In the genomic region with DNA sequence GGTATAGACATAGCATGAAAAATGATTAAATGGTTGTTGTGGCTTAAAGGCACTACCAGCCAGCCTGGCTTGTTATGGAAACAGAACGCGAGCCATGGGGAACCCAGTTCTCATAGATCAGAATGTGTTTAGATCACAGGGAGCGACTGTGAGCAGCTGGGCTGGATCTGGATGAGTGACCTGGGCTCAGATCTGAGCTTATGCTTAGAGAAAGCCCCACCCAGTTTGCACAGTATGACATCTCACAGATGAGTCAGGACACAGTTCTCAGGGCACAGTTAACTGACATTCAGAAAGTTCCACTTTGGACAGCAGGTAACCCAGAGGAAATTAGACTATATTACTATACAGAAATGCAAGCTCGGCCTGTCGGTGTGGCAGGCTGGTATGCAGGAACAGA, we compare ENCODE assay signal across 25 mouse cellular contexts.
DNase-seq lines count a peak whose midpoint lies in the region; ATAC-seq and TF ChIP-seq lines count a peak whose summit lies in the region.
"Had no signal": no experiment of that assay in that cellular context is flagged by ENCODE, and none has a peak within 500 bp of the region (broad histone marks: within the 10 kb centered on the region; RNA-seq: fewer than 3 reads in every experiment).

No protein-coding gene starts in this region.

- no peak overlapping the region for H3K9ac ChIP-seq in embryonic facial prominence, embryonic 14.5 days (ENCODE audit: low read depth, low read length)
- no peak overlapping the region for H3K9ac ChIP-seq in heart, embryonic 14.5 days (ENCODE audit: low read length)
- H3K9ac ChIP-seq in hindbrain, postnatal 0 days (replicated peaks; ENCODE audit: low read length): no peak overlapping the region
- H3K9ac ChIP-seq in hindbrain, embryonic 16.5 days (ENCODE audit: low read depth, low read length): no peak overlapping the region
- H3K9ac ChIP-seq: embryonic facial prominence, embryonic 13.5 days; forebrain, embryonic 13.5 days; hindbrain, embryonic 12.5 days; hindbrain, embryonic 15.5 days had no signal

- no peak overlapping the region for H3K4me2 ChIP-seq in embryonic facial prominence, embryonic 14.5 days (ENCODE audit: low read depth, low read length)
- no peak overlapping the region for H3K4me2 ChIP-seq in heart, embryonic 14.5 days (ENCODE audit: low read length)
- no peak overlapping the region for H3K4me2 ChIP-seq in hindbrain, postnatal 0 days (ENCODE audit: low read depth, low read length)
- no peak overlapping the region for H3K4me2 ChIP-seq in hindbrain, embryonic 16.5 days (ENCODE audit: low read length)
- H3K4me2 ChIP-seq: embryonic facial prominence, embryonic 13.5 days; forebrain, embryonic 13.5 days; hindbrain, embryonic 12.5 days; hindbrain, embryonic 15.5 days had no signal

- H3K27me3 ChIP-seq in embryonic facial prominence, embryonic 14.5 days (replicated peaks; ENCODE audit: control insufficient read depth, insufficient read depth, low read length): no peaks in the 10 kb centered on the region
- no peaks in the 10 kb centered on the region for H3K27me3 ChIP-seq in embryonic facial prominence, embryonic 10.5 days (replicated peaks; ENCODE audit: low read depth, poor library complexity, severe bottlenecking)
- 0 out of 2 replicates have a peak, but pooled peaks cover 5% of the 10 kb centered on the region for H3K27me3 ChIP-seq in heart, embryonic 14.5 days (ENCODE audit: control insufficient read depth, insufficient read depth, low read length)
- no peaks in the 10 kb centered on the region for H3K27me3 ChIP-seq in hindbrain, postnatal 0 days (ENCODE audit: insufficient read depth, low read length)
- no peaks in the 10 kb centered on the region for H3K27me3 ChIP-seq in hindbrain, embryonic 16.5 days (replicated peaks; ENCODE audit: control insufficient read depth, insufficient read depth, low read length)
- H3K27me3 ChIP-seq: embryonic facial prominence, embryonic 13.5 days; forebrain, embryonic 13.5 days; hindbrain, embryonic 12.5 days; hindbrain, embryonic 15.5 days had no signal

- peak; percentile 37 for DNase-seq in embryonic facial prominence, embryonic 14.5 days (ENCODE audit: low spot score)
- DNase-seq in embryonic facial prominence, embryonic 10.5 days (ENCODE audit: low spot score): no peak
- no peak for DNase-seq in heart, postnatal 25 days (ENCODE audit: low spot score)
- no peak for DNase-seq in hindbrain, postnatal 0 days (ENCODE audit: low spot score)
- peak; percentile 81 for DNase-seq in R1 (ENCODE audit: low read depth, low spot score)
- no peak for DNase-seq in spleen, postnatal 36 days (ENCODE audit: low spot score in 2 of 2)
- DNase-seq: adrenal gland, adult 2 months; adrenal gland, postnatal 14 days; cerebellum, adult 11 months; cerebellum, adult 2 months; cerebellum, adult 9-11 months; cerebellum, postnatal 25 days; gastrocnemius, postnatal 10 days; gastrocnemius, postnatal 36 days; kidney, adult 18-20 months had no signal

- ATAC-seq in embryonic facial prominence, embryonic 14.5 days (ENCODE audit: low read depth): no peak
- peak; percentile 4; the same call in 1 of the 2 replicates for ATAC-seq in heart, embryonic 14.5 days (ENCODE audit: insufficient number of reproducible peaks, insufficient read depth, low FRiP score, low read depth)
- 0 out of 2 replicates have a peak, but pooled peaks have one; percentile 27 for ATAC-seq in hindbrain, postnatal 0 days
- ATAC-seq in hindbrain, embryonic 16.5 days: no peak
- ATAC-seq: forebrain, embryonic 13.5 days; forebrain, embryonic 16.5 days; inflammation-experienced regulatory T-cells, adult 6 months; intestine, embryonic 16.5 days had no signal

- no peak for TF ChIP-seq CTCF in hindbrain, postnatal 0 days (IDR thresholded peaks at IDR 0.05; ENCODE audit: low read depth)

- 0 out of 2 replicates have a peak, but pooled peaks cover 3% of the 10 kb centered on the region for H3K4me1 ChIP-seq in embryonic facial prominence, embryonic 14.5 days (ENCODE audit: control insufficient read depth, insufficient read depth, low read length)
- H3K4me1 ChIP-seq in embryonic facial prominence, embryonic 10.5 days: peaks cover 16% of the 10 kb centered on the region
- H3K4me1 ChIP-seq in heart, embryonic 14.5 days (ENCODE audit: control insufficient read depth in 2 of 2, insufficient read depth in 2 of 2, low read length in 2 of 2): peaks cover 0 to 5% of the 10 kb centered on the region in 2 experiments; a peak in 1 of 4 replicates
- H3K4me1 ChIP-seq in hindbrain, postnatal 0 days (ENCODE audit: insufficient read depth, low read length): no peaks in the 10 kb centered on the region
- H3K4me1 ChIP-seq in hindbrain, embryonic 16.5 days (ENCODE audit: control insufficient read depth, insufficient read depth, low read depth, low read length): no peaks in the 10 kb centered on the region
- H3K4me1 ChIP-seq: forebrain, embryonic 13.5 days; hindbrain, embryonic 12.5 days; hindbrain, embryonic 15.5 days had no signal

- no peaks in the 10 kb centered on the region for H3K36me3 ChIP-seq in embryonic facial prominence, embryonic 14.5 days (ENCODE audit: control insufficient read depth, insufficient read depth, low read length)
- H3K36me3 ChIP-seq in embryonic facial prominence, embryonic 10.5 days (replicated peaks): no peaks in the 10 kb centered on the region
- no peaks in the 10 kb centered on the region for H3K36me3 ChIP-seq in heart, embryonic 14.5 days (ENCODE audit: control insufficient read depth, insufficient read depth, low read length)
- H3K36me3 ChIP-seq in hindbrain, postnatal 0 days (ENCODE audit: insufficient read depth, low read length): no peaks in the 10 kb centered on the region
- no peaks in the 10 kb centered on the region for H3K36me3 ChIP-seq in hindbrain, embryonic 16.5 days (ENCODE audit: control insufficient read depth, insufficient read depth, low read length)
- H3K36me3 ChIP-seq: embryonic facial prominence, embryonic 13.5 days; forebrain, embryonic 10.5 days; hindbrain, embryonic 12.5 days; hindbrain, embryonic 15.5 days had no signal

- 74% methylated on average over 5 of the region's 5 CpGs for WGBS in embryonic facial prominence, embryonic 14.5 days
- WGBS in embryonic facial prominence, embryonic 10.5 days: 88% methylated on average over 5 of the region's 5 CpGs
- 79% methylated on average over 5 of the region's 5 CpGs for WGBS in heart, embryonic 14.5 days
- WGBS in hindbrain, postnatal 0 days: 73% methylated on average over 5 of the region's 5 CpGs
- WGBS in hindbrain, embryonic 16.5 days: 84% methylated on average over 5 of the region's 5 CpGs

- no peak overlapping the region for H3K27ac ChIP-seq in embryonic facial prominence, embryonic 14.5 days (replicated peaks; ENCODE audit: low read depth, low read length)
- no peak overlapping the region for H3K27ac ChIP-seq in embryonic facial prominence, embryonic 10.5 days (replicated peaks)
- 0 out of 4 replicates have a peak overlapping the region, but pooled peaks of 1 of the 2 experiments have one; percentile 13 for H3K27ac ChIP-seq in heart, embryonic 14.5 days (replicated peaks in 1 of 2; ENCODE audit: control insufficient read depth in 1 of 2, insufficient read depth in 1 of 2, low read depth in 2 of 2, low read length in 2 of 2)
- no peak overlapping the region for H3K27ac ChIP-seq in hindbrain, postnatal 0 days
- H3K27ac ChIP-seq in hindbrain, embryonic 16.5 days (ENCODE audit: low read depth, low read length): no peak overlapping the region
- H3K27ac ChIP-seq: embryonic facial prominence, embryonic 13.5 days; forebrain, embryonic 10.5 days; forebrain, embryonic 13.5 days; hindbrain, embryonic 12.5 days; hindbrain, embryonic 15.5 days had no signal

- no peaks in the 10 kb centered on the region for H3K9me3 ChIP-seq in embryonic facial prominence, embryonic 14.5 days (ENCODE audit: control insufficient read depth, low read length)
- no peaks in the 10 kb centered on the region for H3K9me3 ChIP-seq in embryonic facial prominence, embryonic 10.5 days
- no peaks in the 10 kb centered on the region for H3K9me3 ChIP-seq in heart, embryonic 14.5 days (ENCODE audit: control insufficient read depth, low read length)
- H3K9me3 ChIP-seq in hindbrain, postnatal 0 days (ENCODE audit: low read length): no peaks in the 10 kb centered on the region
- H3K9me3 ChIP-seq in hindbrain, embryonic 16.5 days (ENCODE audit: control insufficient read depth, low read length): no peaks in the 10 kb centered on the region
- H3K9me3 ChIP-seq: embryonic facial prominence, embryonic 13.5 days; forebrain, embryonic 10.5 days; forebrain, embryonic 13.5 days; hindbrain, embryonic 12.5 days; hindbrain, embryonic 15.5 days had no signal

- H3K4me3 ChIP-seq in embryonic facial prominence, embryonic 14.5 days (ENCODE audit: low read depth, low read length): no peak overlapping the region
- H3K4me3 ChIP-seq in embryonic facial prominence, embryonic 10.5 days: no peak overlapping the region
- no peak overlapping the region for H3K4me3 ChIP-seq in heart, embryonic 14.5 days (ENCODE audit: control insufficient read depth in 1 of 2, insufficient read depth in 1 of 2, low read depth in 1 of 2, low read length in 2 of 2)
- H3K4me3 ChIP-seq in hindbrain, postnatal 0 days (ENCODE audit: low read length): no peak overlapping the region
- no peak overlapping the region for H3K4me3 ChIP-seq in hindbrain, embryonic 16.5 days (ENCODE audit: low read length)
- H3K4me3 ChIP-seq: embryonic facial prominence, embryonic 13.5 days; forebrain, embryonic 10.5 days; forebrain, embryonic 13.5 days; hindbrain, embryonic 12.5 days; hindbrain, embryonic 15.5 days had no signal

- intact Hi-C loops in heart, postnatal 25 days (cut with DNase I): no loop called here

Comparison
In these comparisons a context has a peak if more than half of its experiments do, and no peak if none do; other contexts are left out.
1. ATAC-seq: peak in heart, embryonic 14.5 days (single experiment) and hindbrain, postnatal 0 days (single experiment); none in embryonic facial prominence, embryonic 14.5 days (single experiment) and hindbrain, embryonic 16.5 days (single experiment).
2. DNase-seq: peak in embryonic facial prominence, embryonic 14.5 days (single experiment) and R1 (single experiment); none in embryonic facial prominence, embryonic 10.5 days (single experiment), heart, postnatal 25 days (single experiment), hindbrain, postnatal 0 days (single experiment) and spleen, postnatal 36 days (0 of 2).